Comparison of ENCODE assay signal across 28 mouse cellular contexts in genomic region chr15:51286352-51286751, GRCm38 (mm10).
DNase-seq lines count a peak whose midpoint lies in the region; ATAC-seq lines count a peak whose summit lies in the region.
"Had no signal": no experiment of that assay in that cellular context is flagged by ENCODE, and none has a peak within 500 bp of the region (broad histone marks: within the 10 kb centered on the region; RNA-seq: fewer than 3 reads in every experiment).

No protein-coding gene starts in this region.

- no peaks in the 10 kb centered on the region for H3K36me3 ChIP-seq in kidney, embryonic 14.5 days (ENCODE audit: control insufficient read depth, insufficient read depth, low read length)
- H3K36me3 ChIP-seq in intestine, embryonic 16.5 days (ENCODE audit: control insufficient read depth, insufficient read depth, low read length): no peaks in the 10 kb centered on the region
- no peaks in the 10 kb centered on the region for H3K36me3 ChIP-seq in kidney, embryonic 16.5 days (ENCODE audit: insufficient read depth, low read length)
- H3K36me3 ChIP-seq: embryonic facial prominence, embryonic 13.5 days; forebrain, embryonic 10.5 days; heart, embryonic 12.5 days; heart, embryonic 15.5 days; hindbrain, embryonic 10.5 days; hindbrain, embryonic 13.5 days had no signal

- H3K4me3 ChIP-seq in kidney, embryonic 14.5 days (ENCODE audit: low read length): no peak overlapping the region
- H3K4me3 ChIP-seq in intestine, embryonic 16.5 days (ENCODE audit: low read length): no peak overlapping the region
- no peak overlapping the region for H3K4me3 ChIP-seq in kidney, embryonic 16.5 days (ENCODE audit: low read length)
- H3K4me3 ChIP-seq: embryonic facial prominence, embryonic 13.5 days; forebrain, embryonic 10.5 days; forebrain, embryonic 13.5 days; gastrocnemius, adult 2 months; heart, embryonic 12.5 days; heart, embryonic 15.5 days; hindbrain, embryonic 10.5 days; hindbrain, embryonic 13.5 days had no signal

- WGBS in kidney, embryonic 14.5 days: 67% methylated on average over 3 of the region's 3 CpGs
- WGBS in intestine, embryonic 16.5 days: 60% methylated on average over 3 of the region's 3 CpGs
- WGBS in kidney, embryonic 16.5 days: 58% methylated on average over 3 of the region's 3 CpGs

- no peak for ATAC-seq in kidney, embryonic 14.5 days (ENCODE audit: low FRiP score, low TSS enrichment)
- ATAC-seq in intestine, embryonic 16.5 days: peak; percentile 58; the same call in 1 of the 2 replicates
- peak; percentile 67; the same call in 1 of the 2 replicates for ATAC-seq in kidney, embryonic 16.5 days (ENCODE audit: low FRiP score, low TSS enrichment)
- ATAC-seq: CD4-positive, CD25-positive, alpha-beta regulatory T cell, adult 4 months; forebrain, embryonic 13.5 days; forebrain, embryonic 16.5 days; hindbrain, embryonic 16.5 days had no signal

- H3K4me1 ChIP-seq in kidney, embryonic 14.5 days (ENCODE audit: control insufficient read depth, insufficient read depth, low read length): no peaks in the 10 kb centered on the region
- no peaks in the 10 kb centered on the region for H3K4me1 ChIP-seq in intestine, embryonic 16.5 days (ENCODE audit: control insufficient read depth, insufficient read depth, low read length)
- no peaks in the 10 kb centered on the region for H3K4me1 ChIP-seq in kidney, embryonic 16.5 days (ENCODE audit: insufficient read depth, low read length)
- H3K4me1 ChIP-seq: heart, embryonic 12.5 days; heart, embryonic 15.5 days; hindbrain, embryonic 10.5 days; hindbrain, embryonic 13.5 days had no signal

- H3K9ac ChIP-seq in kidney, embryonic 14.5 days (ENCODE audit: low read depth, low read length): no peak overlapping the region
- no peak overlapping the region for H3K9ac ChIP-seq in intestine, embryonic 16.5 days (ENCODE audit: low read depth, low read length)
- H3K9ac ChIP-seq in kidney, embryonic 16.5 days (replicated peaks; ENCODE audit: low read length): no peak overlapping the region
- H3K9ac ChIP-seq: embryonic facial prominence, embryonic 13.5 days; forebrain, embryonic 13.5 days; heart, embryonic 12.5 days; heart, embryonic 15.5 days; hindbrain, embryonic 13.5 days had no signal

- no peak overlapping the region for H3K27ac ChIP-seq in kidney, embryonic 14.5 days (ENCODE audit: low read depth, low read length)
- H3K27ac ChIP-seq in intestine, embryonic 16.5 days (ENCODE audit: low read length): no peak overlapping the region
- no peak overlapping the region for H3K27ac ChIP-seq in kidney, embryonic 16.5 days (ENCODE audit: low read length)
- H3K27ac ChIP-seq: embryonic facial prominence, embryonic 13.5 days; forebrain, embryonic 10.5 days; forebrain, embryonic 13.5 days; gastrocnemius, adult 2 months; heart, embryonic 15.5 days; hindbrain, embryonic 10.5 days; hindbrain, embryonic 13.5 days had no signal

- no peaks in the 10 kb centered on the region for H3K27me3 ChIP-seq in kidney, embryonic 14.5 days (ENCODE audit: control insufficient read depth, insufficient read depth, low read length)
- H3K27me3 ChIP-seq in intestine, embryonic 16.5 days (replicated peaks; ENCODE audit: control insufficient read depth, insufficient read depth, low read length): no peaks in the 10 kb centered on the region
- H3K27me3 ChIP-seq in kidney, embryonic 16.5 days (ENCODE audit: insufficient read depth, low read length): no peaks in the 10 kb centered on the region
- H3K27me3 ChIP-seq: embryonic facial prominence, embryonic 13.5 days; forebrain, embryonic 13.5 days; heart, embryonic 12.5 days; heart, embryonic 15.5 days; hindbrain, embryonic 13.5 days had no signal

- peak; percentile 5 for DNase-seq in kidney, adult 11 months
- peak; percentile 24 to 34 for DNase-seq in kidney, adult 8-10 months
- no peak for DNase-seq in kidney, postnatal 4 days
- DNase-seq in gastrocnemius, postnatal 4 days (ENCODE audit: low spot score in 2 of 2): no peak
- DNase-seq: adrenal gland, adult 2 months; adrenal gland, postnatal 14 days; cerebellum, adult 11 months; cerebellum, adult 2 months; cerebellum, adult 9-11 months; cerebellum, postnatal 25 days; gastrocnemius, adult 2 months; gastrocnemius, postnatal 14 days; heart, adult 18-20 months; heart, postnatal 10 days; heart, postnatal 36 days had no signal

- no peak overlapping the region for H3K4me2 ChIP-seq in kidney, embryonic 14.5 days (replicated peaks; ENCODE audit: low read depth, low read length)
- H3K4me2 ChIP-seq in intestine, embryonic 16.5 days (ENCODE audit: low read depth, low read length): no peak overlapping the region
- no peak overlapping the region for H3K4me2 ChIP-seq in kidney, embryonic 16.5 days (replicated peaks; ENCODE audit: low read depth, low read length)
- H3K4me2 ChIP-seq: embryonic facial prominence, embryonic 13.5 days; forebrain, embryonic 13.5 days; heart, embryonic 12.5 days; heart, embryonic 15.5 days; hindbrain, embryonic 13.5 days had no signal

- no peaks in the 10 kb centered on the region for H3K9me3 ChIP-seq in kidney, embryonic 14.5 days (ENCODE audit: control insufficient read depth, low read length)
- no peaks in the 10 kb centered on the region for H3K9me3 ChIP-seq in intestine, embryonic 16.5 days (ENCODE audit: control insufficient read depth, low read length)
- no peaks in the 10 kb centered on the region for H3K9me3 ChIP-seq in kidney, embryonic 16.5 days (ENCODE audit: low read length)
- H3K9me3 ChIP-seq: embryonic facial prominence, embryonic 13.5 days; forebrain, embryonic 10.5 days; forebrain, embryonic 13.5 days; heart, embryonic 12.5 days; heart, embryonic 15.5 days; hindbrain, embryonic 10.5 days; hindbrain, embryonic 13.5 days had no signal

Comparison
In these comparisons a context has a peak if more than half of its experiments do, and no peak if none do; other contexts are left out.
1. DNase-seq: peak in kidney, adult 11 months (single experiment) and kidney, adult 8-10 months (2 of 2); none in kidney, postnatal 4 days (0 of 2) and gastrocnemius, postnatal 4 days (0 of 2).